Mouse (Mus musculus) neural tube, embryonic 15.5 days (tissue): ENCODE data around the gene Nrxn2. TPM values are rescaled to one million over a fixed set of nuclear protein-coding genes. Genes with fewer than 3 reads are reported as not detected.

Source experiments
- ATAC-seq: fragments of 200-750 bp; cut with Nextera tagmentation; 2 replicates; pipeline ENCODE4 v1.8.0; 2017; ENCODE audit warnings: mild to moderate bottlenecking, moderate TSS enrichment, moderate library complexity; ENCODE audit not compliant: low FRiP score
- H3K27ac ChIP-seq: fragments of 300-500 bp; sonication (generic); replicated peaks from 2 replicates; pipeline ENCODE4 v1.5.1; 2015; ENCODE audit warnings: mild to moderate bottlenecking, inconsistent platforms
- H3K27me3 ChIP-seq: fragments of 300-500 bp; sonication (generic); replicated peaks from 2 replicates; pipeline ENCODE4 v1.6.1; 2015; ENCODE audit warnings: inconsistent platforms
- H3K36me3 ChIP-seq: fragments of 300-500 bp; sonication (generic); 2 replicates; pipeline ENCODE4 v1.6.1; 2015; ENCODE audit warnings: inconsistent platforms
- H3K4me1 ChIP-seq: fragments of 300-500 bp; sonication (generic); 2 replicates; pipeline ENCODE4 v1.6.1; 2015; ENCODE audit warnings: inconsistent platforms
- H3K4me2 ChIP-seq: fragments of 300-500 bp; sonication (generic); 2 replicates; pipeline ENCODE4 v1.6.1; 2015; ENCODE audit warnings: inconsistent platforms, mild to moderate bottlenecking, moderate library complexity
- H3K4me3 ChIP-seq: fragments of 300-500 bp; sonication (generic); replicated peaks from 2 replicates; pipeline ENCODE4 v1.5.1; 2015; ENCODE audit warnings: mild to moderate bottlenecking, inconsistent platforms
- H3K9ac ChIP-seq: fragments of 300-500 bp; sonication (generic); replicated peaks from 2 replicates; pipeline ENCODE4 v1.6.1; 2015; ENCODE audit warnings: mild to moderate bottlenecking, inconsistent platforms
- H3K9me3 ChIP-seq: fragments of 300-500 bp; sonication (generic); replicated peaks from 2 replicates; pipeline ENCODE4 v1.6.1; 2016; ENCODE audit warnings: inconsistent platforms
- WGBS: fragments of 180-500 bp; shearing (Covaris S2); methylation state at CpG from one replicate; pipeline ENCODE4 v1.1.7; 2015; ENCODE audit warnings: mixed read lengths; 5-methylcytosine and 5-hydroxymethylcytosine counted together
- polyA plus RNA-seq: library from polyadenylated mRNA; unstranded; fragments of >200 nt; fragmentation: Nextera tagmentation; extraction: Ambion mirVana; gene quantifications from 2 replicates; pipeline ENCODE4 v1.2.1, GENCODE M21; 2015

Nrxn2 gene
- polyA plus RNA-seq: 31.3 and 45.7 TPM in 2 replicates

- Histone ChIP-seq H3K27me3 (no peaks in the 10 kb centered on the region), H3K4me3 (peak within 1 kb of the TSS; percentile 67), H3K36me3 (no peaks in the 10 kb centered on the region), H3K4me2 (peak within 1 kb of the TSS; percentile 91), H3K27ac (peak within 1 kb of the TSS; percentile 96), H3K4me1 (peaks cover 74% of the 10 kb centered on the region), H3K9ac (peak within 1 kb of the TSS; percentile 89), H3K9me3 (no peaks in the 10 kb centered on the region)
- ATAC-seq: peak; percentile 93
- WGBS: 1% methylated on average over 43 of the region's 46 CpGs
Observed at GRCm38 (mm10) chr19:6418233-6418879, at the start of gene Nrxn2. Gene Nrxn2, plus strand, starts transcription at chr19:6418731.

GRCm38 (mm10) chr19:6370175-6370574 is 48.4 kb upstream of the Nrxn2 start:
- peaks cover 26% of the 10 kb centered on the region for H3K4me1 ChIP-seq
- H3K4me2 ChIP-seq: no peak overlapping the region
- no peak overlapping the region for H3K27ac ChIP-seq
- H3K9me3 ChIP-seq: no peaks in the 10 kb centered on the region
- H3K27me3 ChIP-seq: no peaks in the 10 kb centered on the region
- no peak for ATAC-seq
- H3K9ac ChIP-seq: no peak overlapping the region
- 93% methylated on average over 2 of the region's 2 CpGs for WGBS
- H3K4me3 ChIP-seq: no peak overlapping the region
- peaks cover 89% of the 10 kb centered on the region for H3K36me3 ChIP-seq

DNA sequence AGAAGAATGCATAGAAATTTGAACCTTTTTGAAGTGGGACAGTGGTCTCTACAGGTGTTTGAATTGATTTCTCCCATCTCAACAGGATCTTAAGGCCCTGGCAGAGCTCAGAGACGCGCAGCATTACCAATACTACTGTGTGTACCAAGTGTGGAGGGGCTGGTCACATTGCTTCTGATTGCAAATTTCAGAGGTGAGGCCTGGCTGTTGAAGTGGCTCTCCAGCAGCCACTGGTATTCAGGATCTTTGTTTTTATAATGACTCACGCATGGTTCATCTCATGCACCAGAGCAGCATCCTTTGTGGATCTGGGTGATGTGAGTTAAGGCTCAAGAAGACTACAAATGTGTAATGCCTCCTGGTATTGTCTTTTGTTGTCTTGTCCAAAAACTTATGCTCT is 46.1 kb upstream of the Nrxn2 start:
- no peak for ATAC-seq
- 95% methylated on average over 3 of the region's 3 CpGs for WGBS
- no peak overlapping the region for H3K4me3 ChIP-seq
- H3K4me2 ChIP-seq: no peak overlapping the region
- H3K9ac ChIP-seq: no peak overlapping the region
- H3K27ac ChIP-seq: no peak overlapping the region
- no peaks in the 10 kb centered on the region for H3K9me3 ChIP-seq
- peaks cover 17% of the 10 kb centered on the region for H3K4me1 ChIP-seq
- H3K36me3 ChIP-seq: peaks cover 91% of the 10 kb centered on the region
- H3K27me3 ChIP-seq: no peaks in the 10 kb centered on the region

- 71% methylated on average over 12 of the region's 12 CpGs for WGBS
- no peak overlapping the region for H3K4me3 ChIP-seq
- 0 out of 2 replicates have a peak, but pooled peaks have one; percentile 4 for ATAC-seq
- no peaks in the 10 kb centered on the region for H3K9me3 ChIP-seq
- no peaks in the 10 kb centered on the region for H3K27me3 ChIP-seq
- H3K9ac ChIP-seq: no peak overlapping the region
- no peak overlapping the region for H3K4me2 ChIP-seq
- peaks cover 22% of the 10 kb centered on the region for H3K4me1 ChIP-seq
- no peak overlapping the region for H3K27ac ChIP-seq
- H3K36me3 ChIP-seq: peaks cover 84% of the 10 kb centered on the region
Observed at GRCm38 (mm10) chr19:6373539-6374400, 44.8 kb upstream of the Nrxn2 start.

- Histone ChIP-seq H3K4me1 (peaks cover 20% of the 10 kb centered on the region), H3K36me3 (peaks cover 84% of the 10 kb centered on the region), H3K27me3 (no peaks in the 10 kb centered on the region), H3K4me2 (no peak overlapping the region), H3K27ac (no peak overlapping the region), H3K9ac (no peak overlapping the region), H3K9me3 (no peaks in the 10 kb centered on the region), H3K4me3 (no peak overlapping the region)
- no peak for ATAC-seq
- WGBS: 99% methylated on average over 10 of the region's 10 CpGs
Observed at GRCm38 (mm10) chr19:6374571-6374970, 44.0 kb upstream of the Nrxn2 start.

- Histone ChIP-seq H3K27me3 (no peaks in the 10 kb centered on the region), H3K4me2 (no peak overlapping the region), H3K27ac (no peak overlapping the region), H3K36me3 (peaks cover 76% of the 10 kb centered on the region), H3K4me1 (peaks cover 19% of the 10 kb centered on the region), H3K9ac (no peak overlapping the region), H3K4me3 (no peak overlapping the region), H3K9me3 (no peaks in the 10 kb centered on the region)
- 85% methylated on average over 42 of the region's 42 CpGs for WGBS
- no peak; the same call in 1 of the 2 replicates for ATAC-seq
Observed at GRCm38 (mm10) chr19:6375423-6376254, 42.9 kb upstream of the Nrxn2 start.

GRCm38 (mm10) chr19:6376255-6376564 is 42.3 kb upstream of the Nrxn2 start:
- H3K9me3 ChIP-seq: no peaks in the 10 kb centered on the region
- no peak overlapping the region for H3K27ac ChIP-seq
- no peak for ATAC-seq
- H3K4me3 ChIP-seq: no peak overlapping the region
- H3K36me3 ChIP-seq: peaks cover 70% of the 10 kb centered on the region
- H3K27me3 ChIP-seq: no peaks in the 10 kb centered on the region
- H3K4me2 ChIP-seq: no peak overlapping the region
- peaks cover 19% of the 10 kb centered on the region for H3K4me1 ChIP-seq
- 74% methylated on average over 14 of the region's 14 CpGs for WGBS
- no peak overlapping the region for H3K9ac ChIP-seq

DNA sequence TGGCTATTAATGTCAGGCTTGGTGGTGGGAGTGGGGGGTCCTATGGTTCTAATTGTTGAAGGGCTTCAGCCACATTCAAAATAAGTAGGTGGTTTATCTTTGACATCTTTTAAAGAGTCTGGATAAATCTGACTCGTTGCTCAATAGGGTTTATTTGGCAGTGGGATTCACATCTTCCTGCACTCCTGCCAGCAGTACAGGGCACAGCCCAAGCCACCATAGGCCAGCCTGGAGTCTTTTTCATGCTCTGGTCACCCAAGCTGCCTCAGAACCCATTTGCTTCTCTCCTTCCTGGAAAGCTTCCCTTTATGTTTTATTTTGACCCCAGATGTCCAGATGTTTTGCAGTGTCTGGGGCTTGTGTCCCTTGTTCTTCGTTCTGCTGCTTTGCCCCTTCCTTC is 41.9 kb upstream of the Nrxn2 start:
- H3K27me3 ChIP-seq: no peaks in the 10 kb centered on the region
- ATAC-seq: no peak
- WGBS: 80% methylated on average over 2 of the region's 2 CpGs
- peaks cover 19% of the 10 kb centered on the region for H3K4me1 ChIP-seq
- no peak overlapping the region for H3K4me2 ChIP-seq
- H3K4me3 ChIP-seq: no peak overlapping the region
- H3K9ac ChIP-seq: no peak overlapping the region
- H3K36me3 ChIP-seq: peaks cover 66% of the 10 kb centered on the region
- H3K27ac ChIP-seq: peak overlapping the region; percentile 23; the same call in 1 of the 2 replicates
- H3K9me3 ChIP-seq: no peaks in the 10 kb centered on the region

GRCm38 (mm10) chr19:6377327-6378040 is 41.0 kb upstream of the Nrxn2 start:
- 24% methylated on average over 11 of the region's 11 CpGs for WGBS
- no peaks in the 10 kb centered on the region for H3K27me3 ChIP-seq
- peak overlapping the region; percentile 23 for H3K27ac ChIP-seq
- ATAC-seq: no peak
- no peak overlapping the region for H3K4me3 ChIP-seq
- peaks cover 19% of the 10 kb centered on the region for H3K4me1 ChIP-seq
- peaks cover 57% of the 10 kb centered on the region for H3K36me3 ChIP-seq
- no peak overlapping the region for H3K9ac ChIP-seq
- H3K9me3 ChIP-seq: no peaks in the 10 kb centered on the region
- no peak overlapping the region for H3K4me2 ChIP-seq

GRCm38 (mm10) chr19:6380411-6381166 is 37.9 kb upstream of the Nrxn2 start:
- peaks cover 29% of the 10 kb centered on the region for H3K36me3 ChIP-seq
- WGBS: 89% methylated on average over 9 of the region's 9 CpGs
- H3K9ac ChIP-seq: no peak overlapping the region
- H3K27ac ChIP-seq: 0 out of 2 replicates have a peak overlapping the region, but pooled peaks have one; percentile 43
- H3K4me2 ChIP-seq: no peak overlapping the region
- H3K27me3 ChIP-seq: no peaks in the 10 kb centered on the region
- peaks cover 28% of the 10 kb centered on the region for H3K4me1 ChIP-seq
- H3K9me3 ChIP-seq: no peaks in the 10 kb centered on the region
- H3K4me3 ChIP-seq: no peak overlapping the region
- no peak for ATAC-seq
